Mouse (Mus musculus): ENCODE data around the gene Dcpp2.
A peak's percentile ranks its signal among the peaks of the same experiment; 100 is the strongest.
"Not testable (repeated sequence)": the region's sequence is repeated elsewhere in the genome, so short reads cannot be mapped to it uniquely, and the experiment has no call there.

The Dcpp2 gene

DNA sequence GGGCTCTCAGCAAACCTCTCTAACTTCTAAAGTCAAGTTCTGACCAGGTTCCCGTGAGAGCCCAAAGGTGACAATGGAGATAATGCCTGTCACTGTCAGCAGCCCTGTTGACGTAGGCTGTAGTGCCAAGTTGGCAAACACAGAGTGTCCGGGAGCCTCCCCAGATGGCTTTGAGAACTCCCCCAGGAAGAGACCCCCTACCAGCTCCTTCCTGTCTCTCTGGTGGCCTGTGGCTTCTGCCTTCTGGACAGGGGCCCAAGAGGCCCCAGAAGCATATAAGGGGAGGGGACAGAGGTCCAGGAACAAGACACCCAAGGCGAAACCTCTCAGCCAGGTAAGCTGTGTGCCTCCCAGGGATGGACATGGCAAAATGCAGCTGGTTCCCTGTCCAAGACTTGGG is at the start of gene Dcpp2, which contains the start of gene Dcpp1:
TSS of gene Dcpp2 (plus strand) at position 305 of the 400 bp plus-strand sequence.
TSS of gene Dcpp1 (plus strand) at position 301 of the 400 bp plus-strand sequence.
- not testable (repeated sequence) for DNase-seq (ENCODE audit: low read depth)

DNA sequence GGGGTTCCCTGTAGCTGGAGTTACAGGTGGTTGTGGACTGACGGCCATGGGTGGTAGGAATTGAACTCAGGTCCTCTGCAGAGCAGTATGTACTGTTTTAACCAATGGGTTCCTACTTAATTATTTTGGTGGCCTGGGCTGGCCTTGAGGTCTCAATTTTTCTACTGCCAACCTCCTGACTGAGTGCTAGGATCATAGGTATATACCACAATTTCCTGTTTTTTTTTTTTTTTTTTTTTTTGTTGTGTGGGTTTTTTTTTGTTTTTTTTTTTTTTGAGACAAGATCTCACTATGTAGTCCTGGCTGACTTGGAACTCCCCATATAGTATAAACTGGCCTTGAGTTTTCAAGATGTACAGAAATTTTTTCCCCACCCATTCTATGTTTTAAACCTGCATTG is 49.5 kb upstream of the Dcpp2 start:
- DNase-seq (ENCODE audit: low read depth), result no peak

DNA sequence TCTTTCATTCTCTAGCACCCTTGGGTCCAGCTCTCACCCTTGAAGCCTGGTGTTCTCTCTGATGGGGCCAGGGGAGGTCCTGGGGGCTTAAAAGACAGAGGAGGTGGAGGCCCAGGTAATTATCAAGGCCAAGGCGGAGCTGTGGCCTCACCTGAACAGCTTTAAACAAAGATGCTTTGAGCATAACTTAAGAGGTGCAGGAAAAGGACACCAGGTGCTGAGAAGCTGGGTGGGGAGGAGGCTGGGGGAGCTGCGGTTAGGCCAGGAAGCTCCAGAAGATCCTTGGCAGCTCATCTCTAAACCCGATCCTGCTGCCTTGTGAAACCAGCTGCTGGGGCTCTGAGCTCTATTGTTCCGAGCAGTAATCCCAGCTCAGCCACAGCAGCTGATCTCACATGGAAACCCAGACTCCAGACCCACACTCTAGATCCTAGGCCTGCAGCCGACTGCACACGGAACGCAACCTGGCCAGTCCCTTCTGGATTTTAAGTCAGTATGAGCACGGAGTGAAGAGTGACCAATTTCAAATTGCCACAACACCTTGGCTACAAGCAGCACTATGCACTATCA is 44.6 kb upstream of the Dcpp2 start, which contains the start of gene Prss33:
TSS of gene Prss33 (minus strand) at position 51 of the 570 bp plus-strand sequence.
- DNase-seq (ENCODE audit: low read depth), result no peak

DNA sequence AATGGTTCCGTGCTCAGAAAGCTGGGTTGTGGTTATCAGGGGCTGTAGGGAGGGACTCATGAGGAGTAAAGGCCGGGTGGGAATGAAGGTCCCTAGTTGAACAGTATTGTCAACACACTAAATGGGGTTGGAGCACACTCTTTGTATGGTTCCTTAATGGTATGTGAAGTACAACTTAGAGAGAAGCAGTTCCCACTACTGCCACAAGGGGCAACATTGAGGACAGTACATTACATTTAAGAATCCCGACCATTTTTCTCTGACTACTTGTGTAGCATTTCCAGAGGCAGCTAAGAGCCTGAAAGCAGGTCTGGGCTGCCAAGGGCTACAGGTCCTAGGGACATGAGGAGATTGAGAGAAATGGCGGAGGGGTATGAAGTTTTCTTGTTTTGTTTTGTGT is 39.5 kb upstream of the Dcpp2 start:
- peak; percentile 80 for DNase-seq (ENCODE audit: low read depth)

DNA sequence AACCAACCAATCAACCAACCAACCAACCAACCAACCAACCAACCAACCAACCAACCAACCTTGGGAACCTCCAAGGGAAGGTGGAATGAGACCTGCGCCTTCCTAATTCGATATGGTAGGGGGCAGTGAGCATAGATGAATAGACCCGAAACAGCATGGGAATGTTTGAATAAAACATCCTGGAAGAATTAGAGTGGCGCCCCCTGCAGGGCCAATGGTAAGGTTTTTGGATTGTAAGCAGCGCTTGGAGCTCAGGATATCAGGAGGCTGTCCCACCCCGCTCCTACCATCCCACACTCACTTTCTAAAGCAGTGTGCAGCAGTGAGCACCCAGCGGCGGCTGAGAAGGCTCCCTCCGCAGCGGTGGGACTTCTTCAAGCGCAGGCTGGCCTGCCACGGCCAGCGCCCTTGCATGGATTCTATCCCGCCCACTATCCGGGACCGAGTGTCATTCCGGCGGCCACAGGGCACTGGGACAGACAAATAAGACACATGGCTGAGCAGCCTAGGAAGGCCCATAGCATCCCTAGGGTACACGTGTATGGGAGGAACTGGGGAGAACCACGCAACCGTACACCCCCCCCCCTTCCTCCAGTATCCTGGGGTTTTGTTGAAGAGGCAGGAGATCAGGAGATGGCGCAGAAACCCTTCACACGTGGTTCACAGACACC is 37.4 kb upstream of the Dcpp2 start:
- DNase-seq (ENCODE audit: low read depth), result no peak

DNA sequence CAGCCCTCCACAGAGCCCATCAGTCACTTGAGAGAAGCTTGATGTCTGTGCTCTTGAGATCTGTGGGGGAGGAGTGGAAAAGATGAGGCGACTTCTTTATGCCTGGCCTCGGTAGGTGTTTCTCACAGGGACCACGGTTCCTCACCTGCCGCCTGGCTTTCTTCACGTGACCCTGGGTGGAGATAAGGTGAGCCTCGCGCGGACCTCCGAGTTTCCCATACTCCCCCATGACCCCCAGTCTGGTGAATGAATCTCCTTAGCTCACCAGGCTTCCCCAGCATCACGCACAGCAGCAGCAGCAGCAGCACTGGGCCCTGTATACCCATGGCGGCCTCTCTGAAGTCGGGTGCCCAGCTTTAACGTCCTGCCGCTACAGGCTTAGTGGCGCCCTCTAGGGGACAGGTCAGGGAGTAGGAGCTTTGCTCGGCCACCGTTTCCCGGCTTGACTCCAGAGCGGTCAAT is 36.8 kb upstream of the Dcpp2 start, which contains the start of the genes Prss32 and Prss41:
TSS of gene Prss32 (plus strand) at position 44 of the 462 bp plus-strand sequence.
TSS of gene Prss41 (minus strand) at position 361 of the 462 bp plus-strand sequence.
- peak; percentile 63 for DNase-seq (ENCODE audit: low read depth)

DNA sequence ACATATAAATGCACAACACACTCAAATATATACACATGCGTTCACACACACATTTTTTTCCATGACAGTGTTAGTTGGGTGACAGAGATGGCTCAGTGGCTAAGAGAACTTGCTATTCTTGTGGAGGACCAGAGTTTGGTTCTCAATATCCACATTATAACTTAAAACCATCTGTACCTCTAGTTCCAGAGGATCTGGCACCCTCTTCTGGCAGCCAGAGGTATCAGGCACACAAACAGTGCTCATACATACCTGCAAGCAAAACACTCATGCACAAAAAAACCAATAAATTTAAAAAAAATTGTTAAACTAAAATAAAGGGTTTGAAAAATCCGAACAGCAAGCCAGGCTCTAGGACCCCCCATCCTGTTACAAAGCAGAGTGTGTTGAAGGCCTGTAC is 30.7 kb upstream of the Dcpp2 start:
- DNase-seq (ENCODE audit: low read depth), result peak; percentile 46

DNA sequence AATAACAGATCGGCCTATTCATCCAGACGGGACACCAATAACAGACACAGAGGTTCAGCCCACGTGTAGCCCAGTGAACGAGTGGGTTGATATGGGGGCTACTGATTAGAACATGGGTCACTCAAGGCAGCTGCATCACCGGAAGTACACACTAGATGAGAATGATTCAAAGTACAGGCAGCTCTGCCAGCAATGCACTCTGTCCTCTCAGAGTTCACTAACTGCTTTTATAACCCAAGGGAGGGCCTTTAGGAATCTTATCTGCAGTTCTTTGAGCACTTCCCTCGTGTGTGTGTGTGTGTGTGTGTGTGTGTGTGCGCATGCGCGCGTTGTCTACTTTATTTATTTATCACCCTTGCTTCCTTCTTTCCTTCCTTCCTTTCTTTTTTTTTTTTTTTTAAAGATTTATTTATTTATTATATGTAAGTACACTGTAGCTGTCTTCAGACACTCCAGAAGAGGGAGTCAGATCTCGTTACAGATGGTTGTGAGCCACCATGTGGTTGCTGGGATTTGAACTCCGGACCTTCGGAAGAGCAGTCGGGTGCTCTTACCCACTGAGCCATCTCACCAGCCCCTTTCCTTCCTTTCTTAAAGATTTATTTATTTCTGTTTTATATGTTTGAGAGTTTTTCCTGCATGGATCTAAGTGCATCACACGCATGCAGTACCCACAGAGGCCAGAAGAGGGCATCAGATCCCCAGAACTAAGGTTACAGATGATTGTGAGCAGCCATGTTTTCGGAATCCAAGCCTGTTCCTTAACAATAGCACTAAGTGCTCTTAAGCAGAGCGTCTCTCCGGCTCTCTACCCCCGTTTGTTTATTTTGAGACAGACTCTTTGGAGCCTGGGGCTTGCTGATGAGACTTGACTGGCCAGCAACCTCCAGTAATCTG is 29.6 kb upstream of the Dcpp2 start:
- DNase-seq (ENCODE audit: low read depth), result peak; percentile 75

DNA sequence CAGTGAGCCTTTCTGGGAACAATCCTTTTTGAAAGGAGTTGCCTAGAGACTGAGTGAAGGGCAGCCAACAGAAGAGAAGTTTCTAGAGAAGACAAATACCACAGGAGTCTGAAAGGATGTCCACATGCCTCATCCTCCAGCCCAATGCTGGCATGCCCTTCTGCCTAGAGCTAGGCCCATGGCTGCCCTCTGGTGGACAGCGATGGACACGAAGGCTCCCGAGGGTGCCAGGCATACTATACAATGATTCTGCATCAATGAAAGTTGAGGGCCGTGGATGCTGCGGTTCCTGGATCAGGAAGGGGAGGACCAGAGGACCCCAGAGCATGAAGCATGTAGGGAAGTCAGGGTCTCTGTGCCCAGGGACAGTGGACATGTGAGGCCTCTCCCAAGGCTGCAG is 27.4 kb upstream of the Dcpp2 start:
- peak; percentile 76 for DNase-seq (ENCODE audit: low read depth)

DNA sequence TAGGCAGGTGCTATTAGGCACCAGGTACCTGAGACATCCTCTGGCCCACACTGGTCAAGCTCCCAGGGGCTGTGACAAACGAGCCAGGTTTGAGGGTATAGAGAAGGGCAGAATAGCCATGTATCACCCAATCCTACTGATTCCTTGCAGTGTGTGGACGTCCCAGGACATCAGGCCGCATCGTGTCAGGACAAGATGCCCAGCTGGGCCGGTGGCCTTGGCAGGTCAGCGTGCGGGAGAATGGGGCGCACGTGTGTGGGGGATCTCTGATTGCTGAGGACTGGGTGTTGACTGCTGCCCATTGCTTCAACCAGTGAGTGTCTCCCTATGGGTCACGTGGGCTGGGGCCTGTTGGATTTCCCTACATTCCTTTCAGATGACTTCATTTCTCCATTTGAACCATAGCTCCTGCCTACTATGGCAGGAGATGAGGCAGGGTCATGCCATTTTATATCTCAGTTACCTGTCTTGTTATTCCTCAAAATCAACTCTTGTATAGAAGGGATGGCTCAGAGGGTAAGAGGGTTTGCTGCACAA is 26.4 kb upstream of the Dcpp2 start:
- no peak for DNase-seq (ENCODE audit: low read depth)

DNA sequence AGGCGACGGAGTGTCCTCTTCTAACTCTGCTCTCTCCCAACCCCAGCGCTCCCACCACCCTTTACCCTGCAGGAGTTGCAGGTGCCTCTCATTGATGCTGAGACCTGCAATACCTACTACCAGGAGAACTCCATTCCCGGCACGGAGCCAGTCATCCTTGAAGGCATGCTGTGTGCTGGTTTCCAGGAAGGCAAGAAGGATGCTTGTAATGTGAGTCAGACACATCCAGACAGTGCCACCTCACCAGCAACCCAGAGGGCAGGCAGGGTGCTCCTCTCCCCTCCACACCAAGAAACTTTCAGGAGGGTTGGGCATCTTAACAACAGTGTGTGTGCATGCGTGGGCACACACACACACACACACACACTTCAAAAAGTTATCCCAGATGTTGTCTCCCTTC is 23.5 kb upstream of the Dcpp2 start:
- no peak for DNase-seq (ENCODE audit: low read depth)

DNA sequence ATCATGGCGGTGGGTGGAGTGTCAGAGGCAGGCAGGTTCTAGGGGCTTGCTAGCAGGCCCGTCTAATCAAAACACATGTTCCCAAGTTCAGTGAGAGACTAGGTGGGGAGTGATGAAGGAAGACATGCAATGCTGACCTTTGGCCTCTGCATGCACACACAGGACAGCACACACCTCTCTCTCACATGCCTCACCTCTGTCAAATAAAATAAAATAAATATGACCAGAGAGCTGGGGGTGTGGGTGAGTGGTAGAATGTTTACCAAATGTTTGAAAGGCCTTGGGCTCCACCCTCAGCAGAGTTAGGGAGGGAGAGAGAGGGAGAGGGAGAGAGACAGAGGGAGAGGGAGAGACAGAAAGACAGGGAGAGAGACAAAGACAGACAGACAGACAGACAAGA is 22.8 kb upstream of the Dcpp2 start:
- no peak for DNase-seq (ENCODE audit: low read depth)

DNA sequence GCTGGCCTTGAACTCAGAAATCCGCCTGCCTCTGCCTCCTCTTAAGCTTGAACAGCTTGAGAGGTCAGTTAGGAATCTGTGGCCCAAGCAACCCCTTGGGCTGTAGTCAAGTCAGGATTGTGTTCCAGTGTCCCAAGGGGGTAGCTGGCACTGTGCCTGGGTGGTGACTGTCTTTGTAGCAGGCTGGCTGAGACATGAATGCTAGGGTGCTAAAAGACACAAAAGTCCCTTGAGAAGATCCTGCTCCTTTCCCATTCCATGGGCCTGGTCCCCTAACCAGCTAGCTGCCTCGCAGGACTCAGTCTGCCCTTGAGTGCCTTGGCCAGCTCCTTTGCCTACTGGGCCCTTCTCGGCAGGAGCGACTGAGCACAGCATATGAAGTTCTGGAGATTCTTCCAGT is 17.8 kb upstream of the Dcpp2 start:
- no peak for DNase-seq (ENCODE audit: low read depth)

DNA sequence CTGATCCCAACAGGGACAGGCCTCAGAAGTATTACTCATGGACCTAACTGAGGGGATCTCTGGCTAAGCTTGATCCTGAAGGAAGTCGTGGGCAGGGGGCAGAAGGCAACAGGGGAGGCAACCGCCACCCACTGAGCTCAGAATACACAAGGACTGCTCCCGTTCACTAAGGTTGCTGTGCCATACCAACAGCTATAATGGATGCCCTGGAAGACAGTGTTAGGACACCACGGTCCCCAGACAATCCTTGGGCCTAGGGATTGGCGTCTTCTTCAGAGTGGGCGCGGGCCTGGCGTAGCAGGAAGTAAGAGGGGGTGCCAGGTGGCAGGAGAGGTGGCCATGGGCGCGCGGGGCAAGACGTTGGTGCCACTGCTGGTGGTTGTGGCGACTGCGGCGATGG is 12.9 kb upstream of the Dcpp2 start, which contains the start of gene Prss21:
TSS of gene Prss21 (plus strand) at position 301 of the 400 bp plus-strand sequence.
- DNase-seq (ENCODE audit: low read depth), result no peak

DNA sequence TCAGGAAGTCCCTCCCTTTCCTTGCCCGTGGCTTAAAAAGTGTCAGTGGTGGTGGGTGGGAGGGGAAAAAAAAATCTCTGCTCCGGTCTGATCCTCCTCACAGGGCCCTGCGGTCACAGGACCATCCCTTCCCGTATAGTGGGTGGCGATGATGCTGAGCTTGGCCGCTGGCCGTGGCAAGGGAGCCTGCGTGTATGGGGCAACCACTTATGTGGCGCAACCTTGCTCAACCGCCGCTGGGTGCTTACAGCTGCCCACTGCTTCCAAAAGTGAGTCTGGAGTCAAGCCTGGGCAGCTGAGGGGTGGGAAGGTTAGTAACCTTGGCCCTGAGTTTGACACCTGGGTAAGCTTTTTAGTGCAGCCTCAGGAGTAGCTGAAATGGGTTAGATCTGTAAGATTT is 12.2 kb upstream of the Dcpp2 start:
- DNase-seq (ENCODE audit: low read depth), result peak; percentile 45

DNA sequence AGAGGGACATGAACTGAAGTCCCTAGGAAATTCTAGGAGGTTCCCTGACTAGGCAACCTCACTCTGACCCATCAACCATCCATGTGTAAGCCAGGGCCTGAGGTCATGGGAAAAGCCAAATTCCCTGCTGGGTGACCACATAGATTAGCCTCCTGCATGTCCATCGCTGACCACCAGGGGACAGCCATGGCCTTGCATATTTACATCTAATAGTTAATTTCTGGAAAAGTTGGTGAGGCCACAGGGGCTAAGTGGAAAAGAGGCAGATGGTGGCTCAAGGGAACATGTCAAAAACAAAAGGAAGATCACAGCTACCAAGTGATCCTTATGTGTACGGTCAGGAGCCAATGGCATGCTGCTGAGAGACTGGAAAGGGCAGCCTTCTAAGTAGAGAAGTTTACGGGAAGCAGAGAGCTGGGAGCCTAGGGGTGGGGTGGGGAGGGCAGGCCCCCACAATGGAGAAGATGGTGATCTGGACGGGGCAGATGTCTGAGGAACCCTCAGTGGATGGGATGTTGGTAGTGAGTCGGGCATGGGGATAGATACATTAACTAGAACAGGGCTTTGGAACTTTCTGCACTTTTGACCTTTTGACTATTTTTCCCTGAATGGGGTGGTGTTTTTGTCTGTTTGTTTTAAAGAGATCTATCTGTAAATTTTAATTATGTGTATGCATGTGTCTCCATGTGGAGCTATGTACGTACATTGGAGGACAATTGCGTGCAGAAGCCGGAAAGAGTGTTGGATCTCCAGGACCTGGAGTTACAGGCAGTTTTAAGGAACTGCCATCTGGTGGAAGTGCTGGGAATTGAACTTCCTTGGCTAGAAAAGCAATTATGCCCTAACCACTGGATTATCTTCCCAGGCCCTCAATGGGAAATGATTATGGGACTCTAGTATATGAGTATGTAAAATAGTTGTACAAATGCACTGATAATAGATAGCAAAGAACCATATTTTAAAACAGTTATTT is 6.5 kb upstream of the Dcpp2 start:
- DNase-seq (ENCODE audit: low read depth), result peak; percentile 65

DNA sequence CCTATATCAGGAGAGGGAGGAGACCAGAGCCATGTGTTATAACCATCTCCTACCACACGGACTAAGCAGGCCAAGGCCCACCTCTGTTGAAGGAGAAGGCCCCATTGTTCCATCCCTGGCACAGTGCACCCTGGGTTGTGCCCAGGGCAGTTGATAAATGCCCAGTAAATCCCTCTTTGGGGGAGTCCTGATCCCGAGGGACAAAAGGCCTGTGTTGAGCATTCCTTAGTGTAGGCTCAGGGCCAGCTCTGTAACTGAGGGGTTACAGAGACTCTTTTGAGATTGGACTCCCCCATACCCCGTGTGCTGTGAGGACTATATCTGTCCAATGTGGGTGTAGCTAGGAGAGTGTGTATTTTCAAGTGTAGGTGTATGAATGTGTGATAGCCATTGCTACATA is 3.9 kb upstream of the Dcpp2 start:
- DNase-seq (ENCODE audit: low read depth), result no peak

DNA sequence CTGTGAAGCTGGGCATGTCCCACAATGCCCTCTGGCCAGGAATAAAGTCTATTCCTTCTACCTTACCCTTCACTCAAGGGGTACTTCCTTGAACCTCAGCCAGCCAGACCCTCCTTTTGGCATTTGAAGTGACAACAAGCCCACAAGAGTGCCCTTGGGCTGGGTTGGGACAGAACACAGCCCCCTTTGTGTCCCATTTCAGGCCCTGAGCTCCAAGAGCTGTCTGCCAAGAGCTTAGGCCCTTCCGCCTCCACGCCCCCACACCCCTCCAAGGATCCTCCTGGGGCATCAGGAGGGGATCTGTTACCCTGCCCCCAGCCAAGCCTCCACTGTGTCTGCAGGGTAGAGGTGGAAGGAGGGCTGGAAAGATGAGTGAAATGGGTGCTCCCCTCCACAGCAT is 3.5 kb upstream of the Dcpp2 start:
- no peak for DNase-seq (ENCODE audit: low read depth)

DNA sequence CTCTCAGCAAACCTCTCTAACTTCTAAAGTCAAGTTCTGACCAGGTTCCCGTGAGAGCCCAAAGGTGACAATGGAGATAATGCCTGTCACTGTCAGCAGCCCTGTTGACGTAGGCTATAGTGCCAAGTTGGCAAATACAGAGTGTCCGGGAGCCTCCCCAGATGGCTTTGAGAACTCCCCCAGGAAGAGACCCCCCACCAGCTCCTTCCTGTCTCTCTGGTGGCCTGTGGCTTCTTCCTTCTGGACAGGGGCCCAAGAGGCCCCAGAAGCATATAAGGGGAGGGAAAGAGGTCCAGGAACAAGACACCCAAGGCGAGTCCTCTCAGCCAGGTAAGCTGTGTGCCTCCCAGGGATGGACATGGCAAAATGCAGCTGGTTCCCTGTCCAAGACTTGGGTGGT is 36.5 kb downstream of the Dcpp2 start, which contains the start of gene Dcpp3:
TSS of gene Dcpp3 (plus strand) at position 301 of the 400 bp plus-strand sequence.
- not testable (repeated sequence) for DNase-seq (ENCODE audit: low read depth)

DNA sequence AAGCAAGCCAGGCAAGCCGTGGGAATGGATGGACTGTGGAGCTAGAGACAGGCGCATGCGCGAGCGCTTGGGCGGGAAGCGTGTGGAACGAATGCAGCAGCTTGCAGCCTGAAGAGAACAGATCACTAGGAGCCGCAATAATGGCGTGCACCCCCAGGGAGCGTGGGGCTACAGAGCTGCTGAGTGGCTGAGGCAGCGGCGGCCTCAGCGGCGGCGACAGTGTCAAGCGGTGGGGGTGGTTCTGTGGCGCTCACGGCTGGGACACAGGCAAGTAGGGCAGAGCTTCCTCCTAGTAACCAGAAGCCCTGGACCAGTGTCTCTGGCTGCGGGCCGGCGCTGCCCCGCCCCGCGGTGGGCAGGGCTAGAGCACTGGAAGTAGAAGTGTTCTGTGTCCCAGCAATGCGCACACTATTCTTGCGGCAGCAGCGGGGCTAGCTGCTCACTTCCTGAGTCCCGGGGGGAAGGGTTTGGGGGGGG is 43.9 kb downstream of the Dcpp2 start:
- peak; percentile 96 for DNase-seq (ENCODE audit: low read depth)

DNA sequence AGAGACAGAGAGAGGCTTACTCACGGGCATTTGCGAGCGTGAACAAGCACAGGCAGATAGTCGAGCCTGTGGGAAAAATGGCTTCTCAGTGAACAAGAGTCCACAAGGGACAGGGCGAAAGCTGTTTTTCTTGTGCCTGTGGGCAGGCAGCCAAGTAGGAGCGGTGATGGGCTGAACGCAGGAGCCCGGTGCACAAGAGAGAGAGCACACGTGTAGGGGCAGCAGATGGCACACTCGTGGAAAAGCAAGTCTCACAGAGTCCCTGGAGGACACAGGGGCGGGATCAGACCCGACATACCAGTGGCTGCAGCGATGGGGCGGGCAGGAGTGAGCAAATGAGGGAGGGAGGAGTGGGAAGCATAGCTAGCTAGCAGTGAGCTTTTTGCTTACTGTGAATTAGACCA is 44.4 kb downstream of the Dcpp2 start:
- DNase-seq (ENCODE audit: low read depth), result peak; percentile 76

Measured in 416B (cell line).